In genomic region chr14:27348656-27349055, GRCm38 (mm10) we compare ENCODE assay signal across 21 mouse cellular contexts.
DNase-seq lines count a peak whose midpoint lies in the region; ATAC-seq and TF ChIP-seq lines count a peak whose summit lies in the region.
"Had no signal": no experiment of that assay in that cellular context is flagged by ENCODE, and none has a peak within 500 bp of the region (broad histone marks: within the 10 kb centered on the region; RNA-seq: fewer than 3 reads in every experiment).

No protein-coding gene starts in this region.

- H3K4me1 ChIP-seq in heart, adult 2 months (ENCODE audit: control insufficient read depth, insufficient read depth, low read length), result peaks cover 48% of the 10 kb centered on the region
- peaks cover 52% of the 10 kb centered on the region for H3K4me1 ChIP-seq in heart, embryonic 15.5 days (replicated peaks)
- peaks cover 8% of the 10 kb centered on the region for H3K4me1 ChIP-seq in ES-Bruce4 (ENCODE audit: control insufficient read depth, insufficient read depth, low read length)
- peaks cover 60% of the 10 kb centered on the region for H3K4me1 ChIP-seq in heart, embryonic 16.5 days (ENCODE audit: control insufficient read depth, insufficient read depth, low read length)
- H3K4me1 ChIP-seq: forebrain, embryonic 13.5 days; midbrain, embryonic 13.5 days had no signal

- no peak overlapping the region for H3K4me2 ChIP-seq in heart, embryonic 15.5 days
- H3K4me2 ChIP-seq in heart, embryonic 16.5 days (ENCODE audit: low read depth, low read length), result 0 out of 2 replicates have a peak overlapping the region, but pooled peaks have one; percentile 6
- H3K4me2 ChIP-seq: forebrain, embryonic 13.5 days; hindbrain, embryonic 14.5 days; liver, embryonic 12.5 days; midbrain, embryonic 13.5 days had no signal

- no peaks in the 10 kb centered on the region for H3K9me3 ChIP-seq in heart, embryonic 15.5 days (replicated peaks)
- H3K9me3 ChIP-seq in ES-Bruce4 (replicated peaks; ENCODE audit: control insufficient read depth, insufficient read depth, low read length, poor library complexity, severe bottlenecking), result no peaks in the 10 kb centered on the region
- no peaks in the 10 kb centered on the region for H3K9me3 ChIP-seq in heart, embryonic 16.5 days (replicated peaks; ENCODE audit: control insufficient read depth, low read length)
- H3K9me3 ChIP-seq: forebrain, embryonic 13.5 days; liver, embryonic 12.5 days; megakaryocyte, embryonic 14.5 days; midbrain, embryonic 13.5 days had no signal

- no peak for TF ChIP-seq POLR2A in heart, adult 2 months (IDR thresholded peaks at IDR 0.05; ENCODE audit: insufficient read depth, low read depth, low read length)
- TF ChIP-seq POLR2A in ES-Bruce4 (IDR thresholded peaks at IDR 0.05; ENCODE audit: insufficient read depth, low read length), result no peak

- WGBS in heart, adult 2 months, result 87% methylated on average over 4 of the region's 4 CpGs
- WGBS in heart, embryonic 15.5 days, result 80% methylated on average over 4 of the region's 4 CpGs
- WGBS in heart, embryonic 16.5 days, result 78% methylated on average over 4 of the region's 4 CpGs

- intact Hi-C loops in heart, adult 2 months (cut with DNase I), result no loop called here

- no peaks in the 10 kb centered on the region for H3K27me3 ChIP-seq in heart, adult 2 months (ENCODE audit: control insufficient read depth, insufficient read depth, low read length)
- no peaks in the 10 kb centered on the region for H3K27me3 ChIP-seq in heart, embryonic 15.5 days
- H3K27me3 ChIP-seq in ES-Bruce4 (ENCODE audit: control insufficient read depth, insufficient read depth, low read length, poor library complexity, severe bottlenecking), result no peaks in the 10 kb centered on the region
- H3K27me3 ChIP-seq in heart, embryonic 16.5 days (ENCODE audit: control insufficient read depth, insufficient read depth, low read length), result no peaks in the 10 kb centered on the region
- H3K27me3 ChIP-seq: forebrain, embryonic 13.5 days; liver, embryonic 12.5 days; megakaryocyte, embryonic 14.5 days; midbrain, embryonic 13.5 days had no signal

- no peak for ATAC-seq in heart, embryonic 15.5 days (replicated peaks; ENCODE audit: insufficient number of reproducible peaks, insufficient read depth, low FRiP score, low read depth)
- no peak for ATAC-seq in heart, embryonic 16.5 days (replicated peaks; ENCODE audit: extremely low read depth, insufficient read depth, low FRiP score)
- ATAC-seq: CD4-positive, CD25-positive, alpha-beta regulatory T cell, adult 4 months; forebrain, embryonic 13.5 days; liver, embryonic 12.5 days; midbrain, embryonic 13.5 days had no signal

- TF ChIP-seq EP300 in heart, adult 2 months (IDR thresholded peaks at IDR 0.05; ENCODE audit: insufficient read depth, low read depth, low read length), result no peak
- peak; percentile 74; the same call in 1 of the 2 replicates for TF ChIP-seq EP300 in ES-Bruce4 (IDR thresholded peaks at IDR 0.05; ENCODE audit: insufficient read depth, low read depth, low read length)

- H3K36me3 ChIP-seq in heart, adult 2 months (ENCODE audit: control insufficient read depth, insufficient read depth, low read length), result peaks cover 47% of the 10 kb centered on the region
- no peaks in the 10 kb centered on the region for H3K36me3 ChIP-seq in heart, embryonic 15.5 days
- H3K36me3 ChIP-seq in ES-Bruce4 (ENCODE audit: control insufficient read depth, insufficient read depth, low read length, poor library complexity, severe bottlenecking), result no peaks in the 10 kb centered on the region
- H3K36me3 ChIP-seq in heart, embryonic 16.5 days (ENCODE audit: control insufficient read depth, insufficient read depth), result no peaks in the 10 kb centered on the region
- H3K36me3 ChIP-seq: liver, embryonic 12.5 days; midbrain, embryonic 13.5 days had no signal

- 0 out of 2 replicates have a peak, but pooled peaks cover 2% of the 10 kb centered on the region for H3K79me2 ChIP-seq in heart, adult 2 months (replicated peaks; ENCODE audit: control insufficient read depth, insufficient read depth, low read length)

- TF ChIP-seq CTCF in heart, adult 2 months (IDR thresholded peaks at IDR 0.05), result no peak
- TF ChIP-seq CTCF in ES-Bruce4 (IDR thresholded peaks at IDR 0.05; ENCODE audit: low read depth, low read length), result no peak

- no peak overlapping the region for H3K9ac ChIP-seq in heart, adult 2 months (ENCODE audit: low read depth, low read length)
- no peak overlapping the region for H3K9ac ChIP-seq in heart, embryonic 15.5 days
- H3K9ac ChIP-seq in ES-Bruce4 (ENCODE audit: low read depth, poor library complexity, severe bottlenecking), result no peak overlapping the region
- H3K9ac ChIP-seq in heart, embryonic 16.5 days (ENCODE audit: low read length), result no peak overlapping the region
- H3K9ac ChIP-seq: forebrain, embryonic 13.5 days; hindbrain, embryonic 14.5 days; liver, embryonic 12.5 days; midbrain, embryonic 13.5 days had no signal

- DNase-seq in heart, adult 2 months, result no peak
- DNase-seq in heart, adult 9 months (ENCODE audit: low spot score in 2 of 2), result no peak
- DNase-seq in heart, postnatal 4 days, result no peak
- no peak for DNase-seq in spleen, adult 12 weeks (ENCODE audit: low spot score)
- DNase-seq: adrenal gland, postnatal 25 days; cerebellum, adult 8-10 months; cerebellum, postnatal 36 days; lung, adult 2 months; lung, postnatal 36 days; thymus, adult 18-20 months; thymus, postnatal 4 days had no signal

- H3K27ac ChIP-seq in heart, adult 2 months, result peak overlapping the region; percentile 26
- H3K27ac ChIP-seq in heart, embryonic 15.5 days, result peak overlapping the region; percentile 90
- peak overlapping the region; percentile 86 for H3K27ac ChIP-seq in ES-Bruce4 (ENCODE audit: insufficient read depth, low read length)
- H3K27ac ChIP-seq in heart, embryonic 16.5 days (ENCODE audit: low read length), result peak overlapping the region; percentile 91
- H3K27ac ChIP-seq: forebrain, embryonic 13.5 days; hindbrain, embryonic 14.5 days; kidney, postnatal 0 days; liver, embryonic 12.5 days; midbrain, embryonic 13.5 days had no signal

- no peak overlapping the region for H3K4me3 ChIP-seq in heart, adult 2 months
- no peak overlapping the region for H3K4me3 ChIP-seq in heart, embryonic 15.5 days
- H3K4me3 ChIP-seq in ES-Bruce4 (ENCODE audit: low read depth, low read length), result no peak overlapping the region
- no peak overlapping the region for H3K4me3 ChIP-seq in heart, embryonic 16.5 days (ENCODE audit: low read length)
- H3K4me3 ChIP-seq: forebrain, embryonic 13.5 days; liver, embryonic 12.5 days; megakaryocyte, embryonic 14.5 days; midbrain, embryonic 13.5 days had no signal

Comparison
In these comparisons a context has a peak if more than half of its experiments do, and no peak if none do; other contexts are left out.
1. H3K27ac ChIP-seq: peak in every context shown above with its lines; median percentile 91 in heart, embryonic 16.5 days; 90 in heart, embryonic 15.5 days; 86 in ES-Bruce4; 26 in heart, adult 2 months.